Mouse (Mus musculus): ENCODE data around the gene Ptprg. TPM values are rescaled to one million over a fixed set of nuclear protein-coding genes. Genes with fewer than 3 reads are reported as not detected.

The Ptprg gene
- polyA plus RNA-seq, 1 experiment = 12.1 TPM

DNA sequence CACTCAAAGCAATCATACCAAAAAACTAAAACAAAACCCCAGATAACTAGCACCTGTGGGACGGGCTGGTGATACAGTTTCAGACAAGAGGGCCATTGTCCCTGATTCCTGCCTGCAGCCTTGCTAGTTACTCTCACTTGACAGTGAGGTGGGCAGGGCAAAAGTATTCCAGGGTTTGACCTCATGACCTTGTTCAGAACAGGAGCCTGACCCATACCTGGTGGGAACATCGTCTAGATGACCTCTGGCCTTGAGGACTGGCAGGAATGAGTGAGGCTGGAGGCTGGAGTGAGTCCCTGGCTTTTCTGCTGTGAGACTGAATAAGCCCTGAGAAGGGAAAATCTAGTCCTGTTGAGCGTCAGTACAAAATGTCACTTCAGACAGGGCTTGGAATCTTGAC is 11.1 kb downstream of the Ptprg start:
- Histone ChIP-seq H3K36me3 (ENCODE audit: control insufficient read depth, insufficient read depth, low read length) (no peaks in the 10 kb centered on the region), H3K4me1 (ENCODE audit: control insufficient read depth, insufficient read depth, low read length) (no peaks in the 10 kb centered on the region), H3K4me3 (ENCODE audit: control insufficient read depth, low read depth, low read length) (no peak overlapping the region), H3K27me3 (ENCODE audit: control insufficient read depth, insufficient read depth, low read length) (no peaks in the 10 kb centered on the region), H3K27ac (ENCODE audit: control insufficient read depth, insufficient read depth, low read depth, low read length) (no peak overlapping the region)
- TF ChIP-seq POLR2A (IDR thresholded peaks at IDR 0.05; ENCODE audit: control insufficient read depth, low read depth, low read length) (no peak), CTCF (IDR thresholded peaks at IDR 0.05; ENCODE audit: control insufficient read depth, insufficient read depth, insufficient replicate concordance, low read depth, low read length) (no peak)

DNA sequence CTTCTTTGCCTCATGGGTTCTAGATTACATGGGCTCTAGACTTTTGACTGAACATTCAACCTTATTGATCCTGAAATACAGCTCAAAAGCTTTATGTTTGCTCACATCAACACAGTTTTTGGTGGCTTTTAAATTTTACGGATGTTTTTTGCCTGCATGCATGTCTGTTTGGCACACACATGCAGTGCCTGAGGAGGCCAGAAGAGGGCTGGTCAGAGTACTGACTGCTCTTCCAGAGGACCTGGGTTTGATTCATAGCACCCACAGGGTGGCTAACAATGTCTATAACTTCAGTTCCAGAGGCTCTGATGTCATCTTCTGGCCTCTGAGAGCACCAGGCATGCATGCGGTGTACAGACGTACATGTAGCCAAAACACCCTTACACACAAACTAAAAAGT is 12.0 kb downstream of the Ptprg start:
- no peak for TF ChIP-seq POLR2A (IDR thresholded peaks at IDR 0.05; ENCODE audit: control insufficient read depth, low read depth, low read length)
- no peak for TF ChIP-seq CTCF (IDR thresholded peaks at IDR 0.05; ENCODE audit: control insufficient read depth, insufficient read depth, insufficient replicate concordance, low read depth, low read length)
- H3K4me3 ChIP-seq (ENCODE audit: control insufficient read depth, low read depth, low read length) = no peak overlapping the region
- H3K27me3 ChIP-seq (ENCODE audit: control insufficient read depth, insufficient read depth, low read length) = no peaks in the 10 kb centered on the region
- no peaks in the 10 kb centered on the region for H3K4me1 ChIP-seq (ENCODE audit: control insufficient read depth, insufficient read depth, low read length)
- H3K36me3 ChIP-seq (ENCODE audit: control insufficient read depth, insufficient read depth, low read length) = no peaks in the 10 kb centered on the region
- no peak overlapping the region for H3K27ac ChIP-seq (ENCODE audit: control insufficient read depth, insufficient read depth, low read depth, low read length)

DNA sequence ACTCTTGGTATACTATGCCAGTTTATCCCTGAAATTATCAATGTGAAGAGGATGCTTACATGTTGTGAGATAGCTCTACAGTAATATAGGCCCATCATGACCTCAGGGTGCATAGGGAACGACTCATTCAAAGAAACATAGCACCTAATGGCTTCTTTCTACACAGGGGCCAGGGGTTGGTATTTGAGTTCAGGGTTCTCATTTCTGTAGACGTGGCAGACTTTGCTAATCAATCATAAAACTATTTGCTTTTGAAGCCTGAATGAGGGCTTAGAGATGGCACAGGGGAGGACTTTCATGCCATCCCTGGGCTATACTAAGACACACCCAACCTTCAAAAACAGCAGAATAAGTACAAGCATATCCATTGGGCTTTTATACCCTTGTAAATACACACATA is 16.4 kb downstream of the Ptprg start:
- Histone ChIP-seq H3K36me3 (ENCODE audit: control insufficient read depth, insufficient read depth, low read length) (no peaks in the 10 kb centered on the region), H3K27ac (ENCODE audit: control insufficient read depth, insufficient read depth, low read depth, low read length) (no peak overlapping the region), H3K4me3 (ENCODE audit: control insufficient read depth, low read depth, low read length) (no peak overlapping the region), H3K4me1 (ENCODE audit: control insufficient read depth, insufficient read depth, low read length) (no peaks in the 10 kb centered on the region; the same call in 1 of the 2 replicates), H3K27me3 (ENCODE audit: control insufficient read depth, insufficient read depth, low read length) (no peaks in the 10 kb centered on the region)
- no peak for TF ChIP-seq POLR2A (IDR thresholded peaks at IDR 0.05; ENCODE audit: control insufficient read depth, low read depth, low read length)

DNA sequence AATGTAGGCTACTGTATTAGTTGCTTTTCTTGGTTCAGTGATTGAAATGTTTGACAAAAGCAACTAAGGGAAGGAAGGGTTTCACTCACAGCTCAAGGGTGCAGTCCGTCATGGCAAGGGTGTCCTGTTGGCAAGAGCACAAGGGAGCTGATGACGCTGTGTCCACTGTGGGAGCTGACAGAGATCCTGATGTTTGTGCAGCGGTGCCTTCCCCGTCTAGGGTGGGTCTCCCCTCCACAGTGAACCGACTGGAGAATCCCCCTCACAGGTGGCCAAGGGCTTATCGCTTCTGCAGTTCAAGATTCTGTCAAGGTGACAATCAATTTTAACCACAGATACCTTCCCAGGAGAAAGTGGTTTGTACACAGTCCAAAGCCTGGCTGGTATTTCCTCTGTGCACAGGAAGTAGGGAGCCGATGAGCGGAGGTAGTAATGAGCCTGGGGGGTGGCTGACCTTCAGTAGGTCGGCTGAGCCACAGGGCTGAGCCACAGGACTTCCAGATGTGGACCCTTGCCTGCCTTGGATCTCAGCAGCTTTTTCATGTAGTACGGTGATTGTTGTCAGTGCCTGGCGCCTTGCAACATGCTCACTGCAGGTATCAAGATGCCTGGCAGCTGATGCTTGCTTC is 18.5 kb downstream of the Ptprg start:
- no peaks in the 10 kb centered on the region for H3K27me3 ChIP-seq (ENCODE audit: control insufficient read depth, insufficient read depth, low read length)
- no peaks in the 10 kb centered on the region; the same call in 1 of the 2 replicates for H3K4me1 ChIP-seq (ENCODE audit: control insufficient read depth, insufficient read depth, low read length)
- TF ChIP-seq POLR2A (IDR thresholded peaks at IDR 0.05; ENCODE audit: control insufficient read depth, low read depth, low read length) = no peak
- no peak for TF ChIP-seq CTCF (IDR thresholded peaks at IDR 0.05; ENCODE audit: control insufficient read depth, insufficient read depth, insufficient replicate concordance, low read depth, low read length)
- no peak overlapping the region for H3K4me3 ChIP-seq (ENCODE audit: control insufficient read depth, low read depth, low read length)
- no peak overlapping the region for H3K27ac ChIP-seq (ENCODE audit: control insufficient read depth, insufficient read depth, low read depth, low read length)
- H3K36me3 ChIP-seq (ENCODE audit: control insufficient read depth, insufficient read depth, low read length) = no peaks in the 10 kb centered on the region

DNA sequence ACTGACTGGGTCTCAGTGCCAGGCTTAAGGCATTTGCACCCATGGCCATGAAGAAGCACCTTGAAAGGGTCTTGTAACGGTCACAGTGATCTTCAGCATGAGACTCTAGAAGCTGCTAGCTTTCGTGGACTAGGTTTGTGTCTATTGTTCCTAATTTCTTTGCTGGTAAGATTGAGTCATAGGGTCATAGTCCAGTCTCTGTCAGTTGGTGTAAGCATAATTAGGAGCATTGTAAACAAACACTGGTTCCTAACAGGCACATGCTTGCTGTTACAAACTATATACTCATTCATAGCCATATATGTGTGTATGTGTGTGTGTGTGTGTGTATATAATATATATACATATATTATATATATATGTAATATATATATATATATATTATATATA is 19.1 kb downstream of the Ptprg start:
- H3K36me3 ChIP-seq (ENCODE audit: control insufficient read depth, insufficient read depth, low read length) = no peaks in the 10 kb centered on the region
- no peak overlapping the region for H3K4me3 ChIP-seq (ENCODE audit: control insufficient read depth, low read depth, low read length)
- TF ChIP-seq POLR2A (IDR thresholded peaks at IDR 0.05; ENCODE audit: control insufficient read depth, low read depth, low read length) (no peak), CTCF (IDR thresholded peaks at IDR 0.05; ENCODE audit: control insufficient read depth, insufficient read depth, insufficient replicate concordance, low read depth, low read length) (no peak)
- H3K27me3 ChIP-seq (ENCODE audit: control insufficient read depth, insufficient read depth, low read length) = no peaks in the 10 kb centered on the region
- H3K4me1 ChIP-seq (ENCODE audit: control insufficient read depth, insufficient read depth, low read length) = no peaks in the 10 kb centered on the region; the same call in 1 of the 2 replicates
- no peak overlapping the region for H3K27ac ChIP-seq (ENCODE audit: control insufficient read depth, insufficient read depth, low read depth, low read length)

DNA sequence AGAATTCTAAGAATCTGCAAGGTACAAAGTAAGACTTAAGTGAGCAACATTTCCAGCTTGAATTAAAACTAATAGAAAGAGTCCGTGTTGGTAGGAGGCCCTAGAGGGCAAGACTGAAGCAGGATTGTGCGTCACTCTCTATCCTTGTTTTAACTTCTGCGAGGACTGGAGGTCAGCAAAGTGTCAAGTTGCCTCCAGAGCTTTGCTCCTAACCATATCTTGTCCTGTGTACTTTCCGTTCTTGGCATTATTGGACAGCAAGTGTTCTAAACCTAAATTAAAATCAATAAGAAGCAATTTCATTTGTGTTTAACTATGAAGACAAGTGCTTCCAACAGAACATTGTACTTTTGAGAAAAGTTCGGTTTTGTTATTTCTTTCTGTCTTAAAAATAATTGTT is 20.4 kb downstream of the Ptprg start:
- Histone ChIP-seq H3K4me1 (ENCODE audit: control insufficient read depth, insufficient read depth, low read length) (peaks cover 3% of the 10 kb centered on the region), H3K27ac (ENCODE audit: control insufficient read depth, insufficient read depth, low read depth, low read length) (no peak overlapping the region), H3K36me3 (ENCODE audit: control insufficient read depth, insufficient read depth, low read length) (no peaks in the 10 kb centered on the region), H3K27me3 (ENCODE audit: control insufficient read depth, insufficient read depth, low read length) (no peaks in the 10 kb centered on the region), H3K4me3 (ENCODE audit: control insufficient read depth, low read depth, low read length) (no peak overlapping the region)
- no peak for TF ChIP-seq POLR2A (IDR thresholded peaks at IDR 0.05; ENCODE audit: control insufficient read depth, low read depth, low read length)
- TF ChIP-seq CTCF (IDR thresholded peaks at IDR 0.05; ENCODE audit: control insufficient read depth, insufficient read depth, insufficient replicate concordance, low read depth, low read length) = no peak

DNA sequence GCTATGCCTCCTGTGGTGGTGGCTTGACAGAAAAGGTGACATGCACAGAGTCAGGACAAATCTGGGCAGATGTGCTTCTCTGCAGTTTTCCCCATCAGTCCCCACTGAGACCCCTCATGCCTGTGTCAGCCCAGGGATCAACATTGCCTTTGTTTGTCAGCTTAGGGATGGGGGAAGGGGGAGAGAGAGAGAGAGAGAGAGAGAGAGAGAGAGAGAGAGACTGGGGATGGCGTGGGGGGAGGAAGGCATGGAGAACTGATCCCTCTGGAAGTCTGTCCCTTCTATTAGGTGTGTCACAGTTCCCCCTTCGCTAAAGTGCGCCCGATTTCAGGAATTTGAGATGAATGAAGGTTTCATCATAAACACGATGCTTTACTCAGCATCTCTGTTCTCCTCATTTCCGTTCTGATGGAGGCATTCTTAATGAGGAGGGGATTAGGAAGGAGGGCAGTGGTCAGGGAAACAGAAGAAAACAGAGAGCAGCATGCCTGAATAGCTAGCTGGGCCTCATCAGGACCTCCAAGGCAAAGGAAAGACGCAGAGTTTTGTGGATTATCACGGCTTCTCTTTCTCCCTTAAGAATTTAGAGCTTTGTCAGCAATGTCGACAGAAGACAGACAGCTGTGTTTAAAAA is 24.1 kb downstream of the Ptprg start:
- TF ChIP-seq POLR2A (IDR thresholded peaks at IDR 0.05; ENCODE audit: control insufficient read depth, low read depth, low read length) (no peak), CTCF (IDR thresholded peaks at IDR 0.05; ENCODE audit: control insufficient read depth, insufficient read depth, insufficient replicate concordance, low read depth, low read length) (no peak)
- no peaks in the 10 kb centered on the region for H3K27me3 ChIP-seq (ENCODE audit: control insufficient read depth, insufficient read depth, low read length)
- no peak overlapping the region for H3K4me3 ChIP-seq (ENCODE audit: control insufficient read depth, low read depth, low read length)
- H3K36me3 ChIP-seq (ENCODE audit: control insufficient read depth, insufficient read depth, low read length) = no peaks in the 10 kb centered on the region
- no peak overlapping the region for H3K27ac ChIP-seq (ENCODE audit: control insufficient read depth, insufficient read depth, low read depth, low read length)
- H3K4me1 ChIP-seq (ENCODE audit: control insufficient read depth, insufficient read depth, low read length) = peaks cover 3% of the 10 kb centered on the region; the same call in 1 of the 2 replicates
